12 mouse cellular contexts compared by ENCODE assay signal in the genomic region with DNA sequence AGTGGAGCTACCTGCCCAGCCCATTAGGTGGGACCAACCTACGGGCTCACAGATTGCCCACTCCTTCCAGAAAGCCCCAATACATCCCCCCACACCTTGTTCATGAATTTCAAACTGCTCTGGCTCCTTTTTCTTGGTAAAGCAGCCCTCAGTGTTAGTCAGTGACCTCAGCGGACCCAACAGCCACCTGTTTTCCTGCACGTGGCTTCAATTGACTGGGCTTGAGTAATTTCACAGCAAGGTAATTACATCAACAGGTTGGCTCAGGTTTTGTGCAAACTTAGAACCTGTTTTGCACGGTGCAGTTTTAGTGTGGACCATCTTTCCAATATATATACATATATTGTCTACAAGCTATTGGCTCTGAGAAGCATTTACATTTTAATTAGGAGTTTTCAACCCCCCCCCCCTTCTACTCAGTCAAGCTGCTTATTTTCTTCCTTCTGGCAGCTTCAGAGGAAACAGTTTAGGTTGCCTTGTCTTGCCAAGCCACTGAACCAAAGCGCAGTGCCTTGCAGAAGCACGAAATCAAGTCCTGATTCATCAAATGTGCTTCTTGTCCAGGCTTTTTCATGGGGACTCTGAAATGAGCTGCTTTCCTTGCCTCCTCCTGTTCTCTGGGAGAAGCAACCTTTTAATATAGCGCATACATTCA. TPM values are rescaled to one million over a fixed set of nuclear protein-coding genes. Genes with fewer than 3 reads are reported as not detected.
DNase-seq lines count a peak whose midpoint lies in the region; ATAC-seq and TF ChIP-seq lines count a peak whose summit lies in the region.
"Had no signal": no experiment of that assay in that cellular context is flagged by ENCODE, and none has a peak within 500 bp of the region (broad histone marks: within the 10 kb centered on the region; RNA-seq: fewer than 3 reads in every experiment).

No protein-coding gene starts in this region.

- peak; percentile 24 for DNase-seq in hindbrain, postnatal 0 days (ENCODE audit: low spot score)
- peak; percentile 91 for DNase-seq in kidney, adult 2 months
- DNase-seq in kidney, postnatal 36 days, result peak; percentile 73 to 87
- no peak for DNase-seq in c-Kit-positive CD71-positive TER-119-positive erythroid progenitor cells, embryonic 14.5 days (ENCODE audit: low spot score)
- no peak for DNase-seq in spleen, postnatal 10 days (ENCODE audit: low spot score in 2 of 2)
- DNase-seq: cerebellum, postnatal 25 days; right cerebral cortex, postnatal 14 days had no signal

- H3K4me1 ChIP-seq in hindbrain, postnatal 0 days (ENCODE audit: insufficient read depth, low read length), result no peaks in the 10 kb centered on the region
- H3K4me1 ChIP-seq in hindbrain, embryonic 13.5 days (replicated peaks), result no peaks in the 10 kb centered on the region
- H3K4me1 ChIP-seq in forebrain, embryonic 16.5 days (replicated peaks; ENCODE audit: control insufficient read depth, insufficient read depth, low read length), result peaks cover 7% of the 10 kb centered on the region
- peaks cover 41% of the 10 kb centered on the region for H3K4me1 ChIP-seq in kidney, adult 2 months (ENCODE audit: control insufficient read depth, insufficient read depth, low read length)
- H3K4me1 ChIP-seq: embryonic facial prominence, embryonic 12.5 days had no signal

- H3K27me3 ChIP-seq in hindbrain, postnatal 0 days (ENCODE audit: insufficient read depth, low read length), result no peaks in the 10 kb centered on the region
- no peaks in the 10 kb centered on the region for H3K27me3 ChIP-seq in hindbrain, embryonic 13.5 days
- H3K27me3 ChIP-seq in forebrain, embryonic 16.5 days (replicated peaks; ENCODE audit: control insufficient read depth, insufficient read depth, low read length), result no peaks in the 10 kb centered on the region
- H3K27me3 ChIP-seq in kidney, adult 2 months (replicated peaks; ENCODE audit: control insufficient read depth, insufficient read depth, low read length), result no peaks in the 10 kb centered on the region
- H3K27me3 ChIP-seq: embryonic facial prominence, embryonic 12.5 days had no signal

- no peak for TF ChIP-seq POLR2A in kidney, adult 2 months (IDR thresholded peaks at IDR 0.05; ENCODE audit: low read depth, low read length)

- 70% methylated on average over 7 of the region's 7 CpGs for WGBS in hindbrain, postnatal 0 days
- WGBS in hindbrain, embryonic 13.5 days, result 82% methylated on average over 7 of the region's 7 CpGs
- 65% methylated on average over 7 of the region's 7 CpGs for WGBS in forebrain, embryonic 16.5 days
- 38% methylated on average over 7 of the region's 7 CpGs for WGBS in kidney, adult 2 months

- no peak overlapping the region for H3K9ac ChIP-seq in hindbrain, postnatal 0 days (replicated peaks; ENCODE audit: low read length)
- no peak overlapping the region for H3K9ac ChIP-seq in hindbrain, embryonic 13.5 days
- no peak overlapping the region for H3K9ac ChIP-seq in forebrain, embryonic 16.5 days (replicated peaks; ENCODE audit: low read depth, low read length)
- H3K9ac ChIP-seq: embryonic facial prominence, embryonic 12.5 days had no signal

- no peak overlapping the region for H3K27ac ChIP-seq in hindbrain, postnatal 0 days
- no peak overlapping the region for H3K27ac ChIP-seq in hindbrain, embryonic 13.5 days
- no peak overlapping the region for H3K27ac ChIP-seq in forebrain, embryonic 16.5 days (ENCODE audit: low read length)
- H3K27ac ChIP-seq in kidney, adult 2 months (ENCODE audit: insufficient read depth, low read depth, low read length), result peak overlapping the region; percentile 99
- H3K27ac ChIP-seq: embryonic facial prominence, embryonic 12.5 days; hindbrain, embryonic 10.5 days; midbrain, embryonic 10.5 days had no signal

- H3K9me3 ChIP-seq in hindbrain, postnatal 0 days (ENCODE audit: low read length), result no peaks in the 10 kb centered on the region
- no peaks in the 10 kb centered on the region for H3K9me3 ChIP-seq in hindbrain, embryonic 13.5 days
- H3K9me3 ChIP-seq in forebrain, embryonic 16.5 days (ENCODE audit: control insufficient read depth, low read length), result no peaks in the 10 kb centered on the region
- H3K9me3 ChIP-seq: embryonic facial prominence, embryonic 12.5 days; hindbrain, embryonic 10.5 days; midbrain, embryonic 10.5 days had no signal

- no peak overlapping the region for H3K4me3 ChIP-seq in hindbrain, postnatal 0 days (ENCODE audit: low read length)
- no peak overlapping the region for H3K4me3 ChIP-seq in hindbrain, embryonic 13.5 days
- no peak overlapping the region for H3K4me3 ChIP-seq in forebrain, embryonic 16.5 days (replicated peaks; ENCODE audit: low read length)
- no peak overlapping the region; the same call in 1 of the 2 replicates for H3K4me3 ChIP-seq in kidney, adult 2 months (ENCODE audit: insufficient read depth, low read depth, low read length)
- H3K4me3 ChIP-seq: embryonic facial prominence, embryonic 12.5 days; hindbrain, embryonic 10.5 days; midbrain, embryonic 10.5 days had no signal

- no peak for TF ChIP-seq CTCF in hindbrain, postnatal 0 days (IDR thresholded peaks at IDR 0.05; ENCODE audit: low read depth)
- TF ChIP-seq CTCF in kidney, adult 2 months (conservative IDR thresholded peaks at IDR 0.05; ENCODE audit: insufficient read depth, insufficient read length, low read depth, low read length), result no peak

- no peak overlapping the region for H3K4me2 ChIP-seq in hindbrain, postnatal 0 days (ENCODE audit: low read depth, low read length)
- H3K4me2 ChIP-seq in hindbrain, embryonic 13.5 days, result no peak overlapping the region
- H3K4me2 ChIP-seq in forebrain, embryonic 16.5 days (ENCODE audit: low read length), result no peak overlapping the region
- H3K4me2 ChIP-seq: embryonic facial prominence, embryonic 12.5 days had no signal

- ATAC-seq in hindbrain, postnatal 0 days, result no peak
- ATAC-seq in hindbrain, embryonic 13.5 days (ENCODE audit: low FRiP score), result no peak
- peak; percentile 64 for ATAC-seq in forebrain, embryonic 16.5 days

- H3K36me3 ChIP-seq in hindbrain, postnatal 0 days (ENCODE audit: insufficient read depth, low read length), result no peaks in the 10 kb centered on the region
- H3K36me3 ChIP-seq in hindbrain, embryonic 13.5 days, result no peaks in the 10 kb centered on the region
- no peaks in the 10 kb centered on the region for H3K36me3 ChIP-seq in forebrain, embryonic 16.5 days (ENCODE audit: control insufficient read depth, insufficient read depth)
- no peaks in the 10 kb centered on the region for H3K36me3 ChIP-seq in kidney, adult 2 months (ENCODE audit: control insufficient read depth, insufficient read depth, low read length)
- H3K36me3 ChIP-seq: embryonic facial prominence, embryonic 12.5 days; hindbrain, embryonic 10.5 days; midbrain, embryonic 10.5 days had no signal

RNA-seq across cellular contexts. Expression of a gene that starts 35.0 kb away (rescaled TPM):
- total RNA-seq in hindbrain, postnatal 0 days (2014; rRNA removed), result 3.3 and 4.1 TPM in 2 replicates
- 3.1 and 4.1 TPM in 2 replicates for polyA plus RNA-seq in hindbrain, postnatal 0 days (2015; fragmentation: Nextera tagmentation; extraction: Ambion mirVana)
- polyA plus RNA-seq in hindbrain, embryonic 13.5 days (2015; fragmentation: Nextera tagmentation; extraction: Ambion mirVana), result 7.5 and 7.8 TPM in 2 replicates
- 10.2 and 10.5 TPM in 2 replicates for polyA plus RNA-seq in forebrain, embryonic 16.5 days (2015; fragmentation: Nextera tagmentation; extraction: Ambion mirVana)
- 28.6 and 33.1 TPM in 2 replicates for polyA plus RNA-seq in kidney, adult 2 months (2012; rRNA removed)

Comparison
In these comparisons a context has a peak if more than half of its experiments do, and no peak if none do; other contexts are left out.
1. DNase-seq: peak in hindbrain, postnatal 0 days (single experiment), kidney, adult 2 months (single experiment) and kidney, postnatal 36 days (2 of 2); none in c-Kit-positive CD71-positive TER-119-positive erythroid progenitor cells, embryonic 14.5 days (single experiment) and spleen, postnatal 10 days (0 of 2).